Mouse (Mus musculus): ENCODE measurements around the gene Supt3.

The Supt3 gene

DNA sequence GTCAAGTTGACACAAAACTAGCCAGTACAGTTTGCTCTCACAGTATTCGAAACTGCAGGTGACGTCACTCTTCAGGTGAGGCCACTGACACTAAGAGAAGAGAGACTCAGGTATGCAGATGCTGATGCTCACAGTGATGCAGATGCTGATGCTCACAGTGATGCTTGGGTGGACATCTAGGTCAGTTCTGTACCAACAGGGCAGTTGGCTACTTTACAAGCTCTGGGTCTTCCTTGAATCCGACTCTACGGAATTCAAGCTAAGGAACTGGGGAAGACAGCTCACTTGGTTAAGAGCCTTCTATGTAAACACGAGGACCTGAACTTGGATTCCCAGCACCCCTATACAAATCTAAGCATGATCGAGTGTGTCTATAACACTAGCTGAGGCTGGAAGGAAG lies 359.5 kb downstream of the Supt3 start:
- DNase-seq = no peak

DNA sequence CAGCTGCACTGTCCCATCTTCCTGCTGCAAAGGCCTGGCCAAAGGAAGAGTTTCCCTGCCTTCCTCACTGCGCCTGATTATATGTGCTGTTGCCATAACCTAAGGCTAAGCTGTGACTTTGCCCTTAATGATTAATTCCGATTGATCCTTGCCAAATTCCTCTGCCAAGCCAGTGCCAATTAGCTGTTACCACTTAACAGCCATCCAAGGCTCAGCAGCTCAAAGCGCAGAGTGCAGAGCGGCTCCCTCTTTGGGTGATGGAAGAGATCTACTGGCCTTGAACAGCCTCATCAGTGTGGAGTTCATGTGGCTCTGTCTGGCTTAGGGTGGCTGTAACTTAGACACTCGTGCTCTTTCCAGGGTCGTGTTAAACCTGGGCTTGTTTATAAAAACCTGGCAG lies 366.1 kb downstream of the Supt3 start:
- no peak for DNase-seq

GRCm38 (mm10) chr17:45144656-45145055 lies 367.7 kb downstream of the Supt3 start:
- DNase-seq = no peak

DNA sequence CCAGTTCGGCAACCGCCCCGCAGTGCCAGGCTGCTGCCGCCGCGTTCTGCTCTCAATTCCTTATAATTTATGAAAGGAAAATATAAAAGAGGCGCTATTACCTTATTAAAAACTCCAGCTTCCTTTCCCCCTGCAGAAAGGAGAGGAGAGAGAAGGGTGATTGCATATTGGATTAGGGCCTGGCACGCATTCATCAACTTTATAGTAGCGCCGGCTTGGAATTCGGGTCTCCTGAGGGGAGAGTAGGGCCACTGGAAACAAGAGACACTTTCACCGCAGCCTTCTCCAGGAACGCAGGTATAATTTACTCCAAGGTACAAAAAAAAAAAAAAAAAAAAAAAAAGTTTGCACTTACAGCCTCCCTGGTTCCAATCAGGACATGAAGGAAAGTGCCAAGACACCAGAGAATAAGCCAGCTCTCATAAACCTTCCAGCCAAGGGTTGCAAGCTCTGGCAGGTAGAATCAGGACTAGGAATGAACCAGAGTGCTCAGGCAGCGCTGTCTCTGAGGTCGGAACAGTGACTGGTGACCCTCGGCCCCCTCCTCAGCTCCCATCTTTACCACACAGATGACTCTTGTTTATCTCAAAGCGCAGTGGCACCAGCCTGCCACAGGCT lies 374.5 kb downstream of the Supt3 start:
- DNase-seq = no peak

GRCm38 (mm10) chr17:45153721-45154120 lies 376.8 kb downstream of the Supt3 start:
- DNase-seq = no peak

DNA sequence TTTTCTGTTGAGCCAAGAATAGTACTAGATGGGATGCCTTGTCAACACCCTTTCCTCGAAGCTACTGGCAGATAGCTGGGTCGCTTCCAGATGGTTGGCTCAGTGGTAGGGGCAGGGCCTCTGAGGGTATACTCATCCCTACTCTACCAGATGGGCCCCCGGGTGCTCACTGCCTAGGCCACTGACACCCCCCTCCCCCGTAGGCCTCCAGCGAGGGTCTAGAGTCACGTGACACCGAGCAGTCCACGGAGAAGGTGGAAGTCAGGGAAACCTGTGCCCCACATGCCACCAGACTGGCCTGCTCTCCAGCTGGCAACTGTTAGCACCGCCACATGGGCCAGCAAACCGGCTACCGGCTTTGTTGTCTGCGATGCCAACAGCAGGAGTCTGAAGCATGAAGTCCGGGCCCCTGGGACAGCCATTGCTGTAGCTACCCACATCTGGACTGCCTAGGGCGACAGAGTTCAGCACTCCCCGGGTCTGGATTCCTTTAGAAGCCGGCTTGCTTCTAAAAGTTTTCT lies 381.3 kb downstream of the Supt3 start:
- DNase-seq = no peak

GRCm38 (mm10) chr17:45160651-45161050 lies 383.7 kb downstream of the Supt3 start:
- DNase-seq = peak; percentile 26

- no peak for DNase-seq
Measured at GRCm38 (mm10) chr17:45165741-45166140, 388.8 kb downstream of the Supt3 start.

All from thymus, postnatal 25 days (tissue).